Mouse (Mus musculus) small intestine, adult 2 months (tissue): ENCODE results near the gene Ffar1. TPM values are rescaled to one million over a fixed set of nuclear protein-coding genes. Genes with fewer than 3 reads are reported as not detected.
A peak's percentile ranks its signal among the peaks of the same experiment; 100 is the strongest.
"Not testable (repeated sequence)": the region's sequence is repeated elsewhere in the genome, so short reads cannot be mapped to it uniquely, and the experiment has no call there.

Source experiments
- H3K27ac ChIP-seq: fragments of 200-500 bp; 2 replicates; pipeline ENCODE4 v1.5.1; 2012; ENCODE audit warnings: low read depth, low read length, control low read depth, inconsistent platforms; ENCODE audit not compliant: insufficient read depth
- H3K27me3 ChIP-seq: fragments of 200-500 bp; 2 replicates; pipeline ENCODE4 v1.6.1; 2012; ENCODE audit warnings: mild to moderate bottlenecking, moderate library complexity, low read length, inconsistent platforms; ENCODE audit not compliant: control insufficient read depth, insufficient read depth
- H3K36me3 ChIP-seq: fragments of 200-500 bp; 2 replicates; pipeline ENCODE4 v1.6.1; 2012; ENCODE audit warnings: mild to moderate bottlenecking, low read length, control low read depth, inconsistent platforms; ENCODE audit not compliant: control insufficient read depth, insufficient read depth
- H3K4me1 ChIP-seq: fragments of 200-500 bp; 2 replicates; pipeline ENCODE4 v1.6.1; 2012; ENCODE audit warnings: low read length, inconsistent platforms, mixed read lengths; ENCODE audit not compliant: control insufficient read depth, insufficient read depth, insufficient read length
- H3K4me3 ChIP-seq: fragments of 200-500 bp; 2 replicates; pipeline ENCODE4 v1.5.1; 2012; ENCODE audit warnings: low read depth, mild to moderate bottlenecking, control low read depth, inconsistent platforms, low read length, moderate library complexity
- CTCF ChIP-seq: fragments of 200-500 bp; IDR thresholded peaks from 2 replicates; pipeline ENCODE4 v1.5.1; 2012; ENCODE audit warnings: low read depth, mild to moderate bottlenecking, control low read depth, inconsistent platforms, low read length, moderate library complexity, mixed read lengths; ENCODE audit not compliant: insufficient replicate concordance, insufficient read length; ENCODE audit errors: extremely low read depth
- POLR2A ChIP-seq: fragments of 200-500 bp; IDR thresholded peaks from 2 replicates; pipeline ENCODE4 v1.6.1; 2012; ENCODE audit warnings: low read depth, mild to moderate bottlenecking, control low read depth, inconsistent platforms, low read length, moderate library complexity
- WGBS: fragments of 180-500 bp; shearing (Covaris S2); methylation state at CpG from one replicate; pipeline ENCODE4 v1.1.7; 2018; 5-methylcytosine and 5-hydroxymethylcytosine counted together
- polyA plus RNA-seq: library from polyadenylated mRNA; depleted of rRNA; stranded (reverse); fragments of >200 nt; gene quantifications from 2 replicates; pipeline ENCODE4 v1.2.3, GENCODE M21; 2012

Gene Ffar1
- polyA plus RNA-seq, 1 experiment = 2.2 TPM

- TF ChIP-seq POLR2A (no peak), CTCF (no peak)
- Histone ChIP-seq H3K27me3 (no peaks in the 10 kb centered on the region), H3K4me3 (no peak overlapping the region), H3K27ac (0 out of 2 replicates have a peak overlapping the region, but pooled peaks have one; percentile 20), H3K36me3 (no peaks in the 10 kb centered on the region), H3K4me1 (peaks cover 21% of the 10 kb centered on the region)
- WGBS = 26% methylated on average over 4 of the region's 4 CpGs
Observed at GRCm38 (mm10) chr7:30841379-30841778, 20.0 kb downstream of the Ffar1 start.

- H3K4me3 ChIP-seq = no peak overlapping the region
- H3K36me3 ChIP-seq = no peaks in the 10 kb centered on the region
- TF ChIP-seq POLR2A (no peak), CTCF (no peak)
- no peak overlapping the region for H3K27ac ChIP-seq
- peaks cover 19% of the 10 kb centered on the region for H3K4me1 ChIP-seq
- no peaks in the 10 kb centered on the region for H3K27me3 ChIP-seq
- 13% methylated on average over 3 of the region's 3 CpGs for WGBS
Observed at GRCm38 (mm10) chr7:30840306-30840705, 21.1 kb downstream of the Ffar1 start.

- no peak for TF ChIP-seq CTCF
- TF ChIP-seq POLR2A = no peak
- no peaks in the 10 kb centered on the region for H3K36me3 ChIP-seq
- peaks cover 19% of the 10 kb centered on the region for H3K4me1 ChIP-seq
- peaks cover 2% of the 10 kb centered on the region; the same call in 1 of the 2 replicates for H3K27me3 ChIP-seq
- H3K4me3 ChIP-seq = no peak overlapping the region
- no peak overlapping the region for H3K27ac ChIP-seq
Observed at GRCm38 (mm10) chr7:30837277-30837676, 24.1 kb downstream of the Ffar1 start.

- WGBS = 49% methylated on average over 10 of the region's 11 CpGs
- H3K36me3 ChIP-seq, H3K27ac ChIP-seq, H3K4me1 ChIP-seq, H3K4me3 ChIP-seq, H3K27me3 ChIP-seq: not testable (repeated sequence)
Observed at GRCm38 (mm10) chr7:30832684-30833083, 28.7 kb downstream of the Ffar1 start.

DNA sequence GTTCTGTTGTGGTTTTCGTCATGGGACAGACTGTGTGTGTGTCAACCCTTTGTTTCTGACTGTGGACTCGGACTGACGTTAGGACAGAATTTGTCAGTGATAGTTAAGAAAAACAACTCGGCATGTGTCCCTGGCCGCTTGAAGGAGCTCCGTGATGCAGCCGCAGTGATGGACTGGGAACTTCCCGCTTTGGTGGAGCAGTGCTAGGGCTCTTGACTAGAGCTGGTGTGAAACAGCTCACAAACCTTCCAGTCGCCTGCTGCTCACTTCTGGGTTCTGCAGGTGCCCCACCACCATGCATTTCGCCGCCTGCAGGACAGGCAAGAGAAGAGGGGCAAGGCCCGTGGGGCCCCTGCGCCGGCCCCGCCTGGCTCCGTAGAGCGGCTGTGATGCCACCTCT, 29.1 kb downstream of the Ffar1 start:
- H3K4me3 ChIP-seq = no peak overlapping the region
- no peaks in the 10 kb centered on the region for H3K36me3 ChIP-seq

DNA sequence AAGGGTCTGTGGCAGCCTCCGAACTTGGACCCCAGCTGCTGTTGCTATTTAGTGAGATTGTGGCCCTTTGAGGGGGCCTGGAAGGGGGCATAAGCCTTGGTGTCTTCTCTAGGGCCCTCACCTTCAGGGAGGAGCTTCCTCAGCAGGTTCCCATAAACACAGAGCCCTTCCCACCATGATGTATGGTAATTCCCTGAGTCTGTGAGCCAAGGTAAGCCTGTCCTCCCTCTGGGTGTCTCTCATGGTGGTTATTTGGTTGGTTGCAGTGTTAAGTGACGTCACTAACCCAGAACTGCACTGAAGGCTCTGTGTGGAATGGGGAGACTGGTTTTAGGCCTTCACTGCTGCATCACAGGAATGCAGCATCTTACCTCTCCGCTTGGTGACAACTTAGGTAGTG, 31.9 kb downstream of the Ffar1 start:
- Histone ChIP-seq H3K27me3 (peaks cover 2% of the 10 kb centered on the region; the same call in 1 of the 2 replicates), H3K36me3 (no peaks in the 10 kb centered on the region), H3K27ac (no peak overlapping the region), H3K4me3 (no peak overlapping the region), H3K4me1 (no peaks in the 10 kb centered on the region)
- 80% methylated on average over 3 of the region's 3 CpGs for WGBS
- no peak for TF ChIP-seq CTCF
- no peak for TF ChIP-seq POLR2A

More for the DNA sequence above, 29.1 kb downstream of the Ffar1 start:
- H3K27ac ChIP-seq = no peak overlapping the region
- H3K27me3 ChIP-seq = peaks cover 2% of the 10 kb centered on the region; the same call in 1 of the 2 replicates
- no peak for TF ChIP-seq CTCF
- TF ChIP-seq POLR2A = no peak
- 75% methylated on average over 11 of the region's 17 CpGs for WGBS
- H3K4me1 ChIP-seq = no peaks in the 10 kb centered on the region

GRCm38 (mm10) chr7:30828871-30829270, 32.5 kb downstream of the Ffar1 start:
- not testable (repeated sequence) for H3K36me3 ChIP-seq, H3K4me3 ChIP-seq, H3K27me3 ChIP-seq, H3K4me1 ChIP-seq, H3K27ac ChIP-seq

DNA sequence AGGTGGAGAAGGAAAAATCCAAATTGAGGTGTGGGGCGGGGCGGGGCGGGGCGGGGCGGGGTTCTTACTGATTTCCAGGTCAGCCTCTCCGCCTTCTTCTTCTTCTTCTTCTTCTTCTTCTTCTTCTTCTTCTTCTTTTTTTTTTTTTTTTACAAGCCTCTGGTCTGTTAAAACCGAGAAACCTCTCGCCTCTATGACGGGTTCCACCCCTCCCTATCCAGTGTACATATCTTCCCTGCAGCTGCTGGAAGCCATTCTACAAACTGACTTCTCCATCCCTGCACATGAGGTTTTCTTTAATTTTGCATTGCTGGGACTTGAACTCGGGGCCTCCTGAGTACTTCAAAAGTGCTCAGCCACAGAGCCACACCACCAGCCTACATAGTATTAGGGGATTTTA, 34.7 kb downstream of the Ffar1 start:
- H3K4me1 ChIP-seq = no peaks in the 10 kb centered on the region
- H3K4me3 ChIP-seq = no peak overlapping the region
- H3K36me3 ChIP-seq = no peaks in the 10 kb centered on the region
- H3K27me3 ChIP-seq = no peaks in the 10 kb centered on the region
- WGBS = 72% methylated on average over 10 of the region's 10 CpGs
- no peak overlapping the region for H3K27ac ChIP-seq
- TF ChIP-seq CTCF (no peak), POLR2A (no peak)
